Comparison of ENCODE assay signal across 18 mouse cellular contexts in genomic region chr11:60705255-60705654, GRCm38 (mm10). TPM values are rescaled to one million over a fixed set of nuclear protein-coding genes. Genes with fewer than 3 reads are reported as not detected.
DNase-seq lines count a peak whose midpoint lies in the region; ATAC-seq and TF ChIP-seq lines count a peak whose summit lies in the region.
"Had no signal": no experiment of that assay in that cellular context is flagged by ENCODE, and none has a peak within 500 bp of the region (broad histone marks: within the 10 kb centered on the region; RNA-seq: fewer than 3 reads in every experiment).

No protein-coding gene starts in this region.

- peak; percentile 6 for DNase-seq in cerebellum, adult 11 months
- DNase-seq in cerebellum, adult 8-10 months = no peak
- DNase-seq in kidney, postnatal 10 days = peak; percentile 4
- no peak for DNase-seq in kidney, adult 2 months
- no peak for DNase-seq in neural tube, embryonic 10.5 days (ENCODE audit: extremely low spot score, low spot score)
- peak; percentile 2 for DNase-seq in gastrocnemius, postnatal 10 days
- DNase-seq in hindbrain, embryonic 11.5 days (ENCODE audit: low spot score) = no peak
- DNase-seq: heart, postnatal 4 days; kidney, adult 18-20 months; kidney, postnatal 36 days; lung, postnatal 10 days had no signal

- no peaks in the 10 kb centered on the region for H3K9me3 ChIP-seq in neural tube, embryonic 13.5 days
- no peaks in the 10 kb centered on the region for H3K9me3 ChIP-seq in hindbrain, embryonic 11.5 days (ENCODE audit: control insufficient read depth, low read length)
- H3K9me3 ChIP-seq: embryonic facial prominence, embryonic 15.5 days; limb, embryonic 15.5 days; megakaryocyte, embryonic 14.5 days had no signal

- no peak for ATAC-seq in neural tube, embryonic 13.5 days (ENCODE audit: low read depth)
- no peak for ATAC-seq in hindbrain, embryonic 11.5 days (ENCODE audit: low FRiP score)
- ATAC-seq: forebrain, embryonic 16.5 days; midbrain, embryonic 16.5 days had no signal

- TF ChIP-seq CTCF in kidney, adult 2 months (conservative IDR thresholded peaks at IDR 0.05; ENCODE audit: insufficient read depth, insufficient read length, low read depth, low read length) = no peak

- no peak overlapping the region for H3K27ac ChIP-seq in kidney, adult 2 months (ENCODE audit: insufficient read depth, low read depth, low read length)
- no peak overlapping the region for H3K27ac ChIP-seq in neural tube, embryonic 13.5 days (replicated peaks)
- H3K27ac ChIP-seq in hindbrain, embryonic 11.5 days (ENCODE audit: low read depth, low read length) = no peak overlapping the region
- H3K27ac ChIP-seq: embryonic facial prominence, embryonic 15.5 days; heart, adult 2 months; limb, embryonic 15.5 days had no signal

- peaks cover 6% of the 10 kb centered on the region for H3K4me1 ChIP-seq in kidney, adult 2 months (ENCODE audit: control insufficient read depth, insufficient read depth, low read length)
- peaks cover 46% of the 10 kb centered on the region for H3K4me1 ChIP-seq in neural tube, embryonic 13.5 days (replicated peaks)
- peaks cover 10% of the 10 kb centered on the region for H3K4me1 ChIP-seq in hindbrain, embryonic 11.5 days (replicated peaks; ENCODE audit: control insufficient read depth, insufficient read depth, low read length)

- no peak overlapping the region for H3K4me2 ChIP-seq in neural tube, embryonic 13.5 days
- no peak overlapping the region for H3K4me2 ChIP-seq in hindbrain, embryonic 11.5 days (replicated peaks; ENCODE audit: low read depth, low read length)
- H3K4me2 ChIP-seq: embryonic facial prominence, embryonic 15.5 days; limb, embryonic 15.5 days had no signal

- H3K4me3 ChIP-seq in kidney, adult 2 months (ENCODE audit: insufficient read depth, low read depth, low read length) = no peak overlapping the region
- H3K4me3 ChIP-seq in neural tube, embryonic 13.5 days = no peak overlapping the region
- H3K4me3 ChIP-seq in hindbrain, embryonic 11.5 days (ENCODE audit: low read depth, low read length) = no peak overlapping the region
- H3K4me3 ChIP-seq: embryonic facial prominence, embryonic 15.5 days; heart, adult 2 months; limb, embryonic 15.5 days; megakaryocyte, embryonic 14.5 days had no signal

- no peaks in the 10 kb centered on the region for H3K36me3 ChIP-seq in kidney, adult 2 months (ENCODE audit: control insufficient read depth, insufficient read depth, low read length)
- peaks cover 61% of the 10 kb centered on the region for H3K36me3 ChIP-seq in neural tube, embryonic 13.5 days
- H3K36me3 ChIP-seq in hindbrain, embryonic 11.5 days (ENCODE audit: control insufficient read depth, insufficient read depth, low read length) = peaks cover 27% of the 10 kb centered on the region

- 79% methylated on average over 3 of the region's 3 CpGs for WGBS in kidney, adult 2 months
- whole genome bisulfite sequencing in neural tube, embryonic 13.5 days = 94% methylated on average over 3 of the region's 3 CpGs
- WGBS in hindbrain, embryonic 11.5 days = 98% methylated on average over 3 of the region's 3 CpGs

- H3K27me3 ChIP-seq in kidney, adult 2 months (replicated peaks; ENCODE audit: control insufficient read depth, insufficient read depth, low read length) = no peaks in the 10 kb centered on the region
- no peaks in the 10 kb centered on the region for H3K27me3 ChIP-seq in neural tube, embryonic 13.5 days
- no peaks in the 10 kb centered on the region for H3K27me3 ChIP-seq in hindbrain, embryonic 11.5 days (ENCODE audit: control insufficient read depth, insufficient read depth, low read length)
- H3K27me3 ChIP-seq: embryonic facial prominence, embryonic 15.5 days; limb, embryonic 15.5 days had no signal

- H3K9ac ChIP-seq in neural tube, embryonic 13.5 days = 0 out of 2 replicates have a peak overlapping the region, but pooled peaks have one; percentile 26
- H3K9ac ChIP-seq in hindbrain, embryonic 11.5 days (ENCODE audit: low read depth, low read length) = no peak overlapping the region
- H3K9ac ChIP-seq: embryonic facial prominence, embryonic 15.5 days; limb, embryonic 15.5 days had no signal

- TF ChIP-seq POLR2A in kidney, adult 2 months (IDR thresholded peaks at IDR 0.05; ENCODE audit: low read depth, low read length) = no peak

RNA-seq across cellular contexts. Expression of gene Llgl1, which starts 5.7 kb away (rescaled TPM):
- polyA plus RNA-seq in kidney, adult 2 months (2012; rRNA removed) = 26.2 and 30.6 TPM in 2 replicates
- 53.9 and 54.4 TPM in 2 replicates for polyA plus RNA-seq in neural tube, embryonic 13.5 days (2015; fragmentation: Nextera tagmentation; extraction: Ambion mirVana)
- total RNA-seq in gastrocnemius, postnatal 10 days (2021) = 10 to 100 TPM; 15.7 to 20.3 TPM
- 70.4 and 85.8 TPM in 2 replicates for polyA plus RNA-seq in hindbrain, embryonic 11.5 days (2014; fragmentation: Nextera tagmentation; extraction: Ambion mirVana)

RNA-seq across cellular contexts. Expression of gene Flii, which starts 21.8 kb away (rescaled TPM):
- polyA plus RNA-seq in kidney, adult 2 months (2012; rRNA removed) = 164 and 176 TPM in 2 replicates
- polyA plus RNA-seq in neural tube, embryonic 13.5 days (2015; fragmentation: Nextera tagmentation; extraction: Ambion mirVana) = 68.2 and 71.9 TPM in 2 replicates
- 10 to 100 TPM; 88.9 to 89.0 TPM for total RNA-seq in gastrocnemius, postnatal 10 days (2021)
- polyA plus RNA-seq in hindbrain, embryonic 11.5 days (2014; fragmentation: Nextera tagmentation; extraction: Ambion mirVana) = 54.5 and 59.7 TPM in 2 replicates

RNA-seq across cellular contexts. Expression of gene Mief2, which starts 22.9 kb away (rescaled TPM):
- polyA plus RNA-seq in kidney, adult 2 months (2012; rRNA removed) = 16.9 and 17.9 TPM in 2 replicates
- polyA plus RNA-seq in neural tube, embryonic 13.5 days (2015; fragmentation: Nextera tagmentation; extraction: Ambion mirVana) = 21.3 and 22.0 TPM in 2 replicates
- total RNA-seq in gastrocnemius, postnatal 10 days (2021) = 10 to 100 TPM; 79.9 to 81.7 TPM
- 11.8 and 12.0 TPM in 2 replicates for polyA plus RNA-seq in hindbrain, embryonic 11.5 days (2014; fragmentation: Nextera tagmentation; extraction: Ambion mirVana)

Comparison
In these comparisons a context has a peak if more than half of its experiments do, and no peak if none do; other contexts are left out.
1. DNase-seq: peak in cerebellum, adult 11 months (single experiment), kidney, postnatal 10 days (single experiment) and gastrocnemius, postnatal 10 days (single experiment); none in cerebellum, adult 8-10 months (single experiment), kidney, adult 2 months (single experiment), neural tube, embryonic 10.5 days (single experiment) and hindbrain, embryonic 11.5 days (single experiment).